In the genomic region with DNA sequence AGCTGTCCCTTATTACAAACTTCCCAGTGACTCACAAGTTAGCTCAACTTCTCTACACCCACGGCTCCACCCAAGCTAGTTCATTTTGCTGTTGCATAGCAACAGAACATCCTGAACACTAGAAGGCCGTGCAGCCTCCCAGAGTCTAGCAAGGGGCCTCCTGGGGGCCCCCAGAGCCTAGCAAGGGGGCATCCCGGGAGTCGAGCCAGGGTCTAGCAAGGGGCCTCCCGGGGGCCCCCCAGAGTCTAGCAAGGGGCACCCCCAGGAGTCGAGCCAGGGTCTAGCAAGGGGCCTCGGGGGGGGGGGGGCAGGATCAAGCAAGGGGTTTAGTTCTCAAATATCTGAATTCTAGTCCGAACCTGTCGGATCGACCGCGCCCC, we compare ENCODE assay signal across 8 mouse cellular contexts. TPM values are rescaled to one million over a fixed set of nuclear protein-coding genes. Genes with fewer than 3 reads are reported as not detected.
DNase-seq lines count a peak whose midpoint lies in the region; ATAC-seq and TF ChIP-seq lines count a peak whose summit lies in the region.

No protein-coding gene starts in this region.

- peak overlapping the region; percentile 89 for H3K9ac ChIP-seq in heart, embryonic 11.5 days (ENCODE audit: low read depth, low read length)
- peak overlapping the region; percentile 78 for H3K9ac ChIP-seq in kidney, postnatal 0 days (ENCODE audit: low read depth, low read length)
- peak overlapping the region; percentile 70 for H3K9ac ChIP-seq in liver, embryonic 15.5 days
- peak overlapping the region; percentile 85 for H3K9ac ChIP-seq in stomach, embryonic 16.5 days (ENCODE audit: low read length)

- TF ChIP-seq CTCF in embryonic fibroblast, embryonic 13.5 days (IDR thresholded peaks at IDR 0.05; ENCODE audit: borderline replicate concordance, insufficient read depth, low read length): no peak
- no peak for TF ChIP-seq CTCF in kidney, postnatal 0 days (IDR thresholded peaks at IDR 0.05; ENCODE audit: low read depth)

- ATAC-seq in heart, embryonic 11.5 days (replicated peaks; ENCODE audit: insufficient number of reproducible peaks, low FRiP score, low TSS enrichment): peak; percentile 84
- ATAC-seq in kidney, postnatal 0 days (replicated peaks; ENCODE audit: low FRiP score, low read depth): peak; percentile 41; the same call in 1 of the 2 replicates
- peak; percentile 42 for ATAC-seq in liver, embryonic 15.5 days (ENCODE audit: insufficient read depth)
- ATAC-seq in stomach, embryonic 16.5 days (ENCODE audit: insufficient read depth, low FRiP score): peak; percentile 83

- no peaks in the 10 kb centered on the region for H3K9me3 ChIP-seq in heart, embryonic 11.5 days (replicated peaks; ENCODE audit: control insufficient read depth, low read length)
- no peaks in the 10 kb centered on the region for H3K9me3 ChIP-seq in kidney, postnatal 0 days (replicated peaks; ENCODE audit: low read length)
- no peaks in the 10 kb centered on the region for H3K9me3 ChIP-seq in liver, embryonic 15.5 days (replicated peaks)
- no peaks in the 10 kb centered on the region for H3K9me3 ChIP-seq in stomach, embryonic 16.5 days (replicated peaks; ENCODE audit: control insufficient read depth, low read length)

- H3K4me1 ChIP-seq in embryonic fibroblast, embryonic 13.5 days (ENCODE audit: control insufficient read depth, insufficient read depth, low read length): peaks cover 7% of the 10 kb centered on the region
- peaks cover 6% of the 10 kb centered on the region for H3K4me1 ChIP-seq in heart, embryonic 11.5 days (ENCODE audit: control insufficient read depth, insufficient read depth, low read length)
- no peaks in the 10 kb centered on the region for H3K4me1 ChIP-seq in kidney, postnatal 0 days (replicated peaks; ENCODE audit: insufficient read depth, low read length)
- H3K4me1 ChIP-seq in liver, embryonic 15.5 days (replicated peaks): peaks cover 23% of the 10 kb centered on the region
- H3K4me1 ChIP-seq in stomach, embryonic 16.5 days (ENCODE audit: control insufficient read depth, insufficient read depth, low read length): peaks cover 13% of the 10 kb centered on the region

- H3K36me3 ChIP-seq in heart, embryonic 11.5 days (ENCODE audit: control insufficient read depth, insufficient read depth, low read length): peaks cover 15% of the 10 kb centered on the region
- peaks cover 23% of the 10 kb centered on the region for H3K36me3 ChIP-seq in kidney, postnatal 0 days (ENCODE audit: insufficient read depth, low read length)
- peaks cover 28% of the 10 kb centered on the region for H3K36me3 ChIP-seq in liver, embryonic 15.5 days (replicated peaks)
- peaks cover 18% of the 10 kb centered on the region for H3K36me3 ChIP-seq in stomach, embryonic 16.5 days (ENCODE audit: control insufficient read depth, insufficient read depth, low read length)

- H3K4me3 ChIP-seq in embryonic fibroblast, embryonic 13.5 days (ENCODE audit: insufficient read depth, low read length): peak overlapping the region; percentile 39
- H3K4me3 ChIP-seq in heart, embryonic 11.5 days (ENCODE audit: low read depth, low read length): peak overlapping the region; percentile 88
- peak overlapping the region; percentile 81 for H3K4me3 ChIP-seq in kidney, postnatal 0 days (replicated peaks; ENCODE audit: low read depth, low read length)
- peak overlapping the region; percentile 77 for H3K4me3 ChIP-seq in liver, embryonic 15.5 days (replicated peaks)
- peak overlapping the region; percentile 92 for H3K4me3 ChIP-seq in stomach, embryonic 16.5 days (replicated peaks; ENCODE audit: low read length)

- peak overlapping the region; percentile 80 for H3K4me2 ChIP-seq in heart, embryonic 11.5 days
- H3K4me2 ChIP-seq in kidney, postnatal 0 days (ENCODE audit: low read length): peak overlapping the region; percentile 83
- H3K4me2 ChIP-seq in liver, embryonic 15.5 days: peak overlapping the region; percentile 96
- H3K4me2 ChIP-seq in stomach, embryonic 16.5 days (ENCODE audit: low read depth, low read length): peak overlapping the region; percentile 77

- DNase-seq in CD4-positive helper T cell, adult 2 months (ENCODE audit: low read depth, low spot score): peak; percentile 89
- peak; percentile 74 for DNase-seq in adrenal gland, postnatal 14 days
- DNase-seq in kidney, postnatal 0 days (ENCODE audit: low spot score): peak; percentile 94
- peak; percentile 81 for DNase-seq in neural tube, embryonic 10.5 days (ENCODE audit: extremely low spot score, low spot score)

- under 1% methylated on average over 12 of the region's 12 CpGs for WGBS in heart, embryonic 11.5 days (ENCODE audit: insufficient replicate concordance)
- WGBS in kidney, postnatal 0 days: 0% methylated on average over 12 of the region's 12 CpGs
- under 1% methylated on average over 12 of the region's 12 CpGs for WGBS in liver, embryonic 15.5 days (ENCODE audit: insufficient replicate concordance)
- whole genome bisulfite sequencing in stomach, embryonic 16.5 days: under 1% methylated on average over 12 of the region's 12 CpGs

- peak overlapping the region; percentile 98 for H3K27ac ChIP-seq in embryonic fibroblast, embryonic 13.5 days (ENCODE audit: insufficient read depth, low read length)
- H3K27ac ChIP-seq in heart, embryonic 11.5 days (ENCODE audit: low read depth, low read length): peak overlapping the region; percentile 97
- H3K27ac ChIP-seq in kidney, postnatal 0 days: peak overlapping the region; percentile 96
- H3K27ac ChIP-seq in liver, embryonic 15.5 days (replicated peaks): peak overlapping the region; percentile 89
- peak overlapping the region; percentile 100 for H3K27ac ChIP-seq in stomach, embryonic 16.5 days (ENCODE audit: low read length)

- H3K27me3 ChIP-seq in heart, embryonic 11.5 days (ENCODE audit: control insufficient read depth, insufficient read depth, low read length): no peaks in the 10 kb centered on the region
- H3K27me3 ChIP-seq in kidney, postnatal 0 days (ENCODE audit: insufficient read depth, low read length): no peaks in the 10 kb centered on the region
- no peaks in the 10 kb centered on the region for H3K27me3 ChIP-seq in liver, embryonic 15.5 days
- H3K27me3 ChIP-seq in stomach, embryonic 16.5 days (ENCODE audit: control insufficient read depth, insufficient read depth, low read length): no peaks in the 10 kb centered on the region

- 0 out of 2 replicates have a peak, but pooled peaks have one; percentile 35 for TF ChIP-seq POLR2A in embryonic fibroblast, embryonic 13.5 days (IDR thresholded peaks at IDR 0.05; ENCODE audit: low read depth, low read length)

RNA-seq across cellular contexts. Expression of a gene that starts 0.8 kb away (rescaled TPM):
- 90.3 and 102 TPM in 2 replicates for total RNA-seq in adrenal gland, postnatal 14 days (2021)
- polyA plus RNA-seq in embryonic fibroblast, embryonic 13.5 days (2011; ENCODE audit: insufficient read length, low read depth, missing spikeins): 197 and 217 TPM in 2 replicates
- polyA plus RNA-seq in heart, embryonic 11.5 days (2014; fragmentation: Nextera tagmentation; extraction: Ambion mirVana): 258 and 274 TPM in 2 replicates
- polyA plus RNA-seq in kidney, postnatal 0 days (2015; fragmentation: Nextera tagmentation; extraction: Ambion mirVana): 224 and 225 TPM in 2 replicates
- polyA plus RNA-seq in liver, embryonic 15.5 days (2015; fragmentation: Nextera tagmentation; extraction: Ambion mirVana): 53.7 and 60.6 TPM in 2 replicates
- 290 and 293 TPM in 2 replicates for polyA plus RNA-seq in stomach, embryonic 16.5 days (2015; fragmentation: Nextera tagmentation; extraction: Ambion mirVana)

RNA-seq across cellular contexts. Expression of a gene that starts 38.8 kb away (rescaled TPM):
- 0.22 and 0.71 TPM in 2 replicates for total RNA-seq in adrenal gland, postnatal 14 days (2021)
- 0.23 and 0.52 TPM in 2 replicates for polyA plus RNA-seq in embryonic fibroblast, embryonic 13.5 days (2011; ENCODE audit: insufficient read length, low read depth, missing spikeins)
- polyA plus RNA-seq in heart, embryonic 11.5 days (2014; fragmentation: Nextera tagmentation; extraction: Ambion mirVana): 0.41 and 0.44 TPM in 2 replicates
- 0.34 and 0.43 TPM in 2 replicates for polyA plus RNA-seq in kidney, postnatal 0 days (2015; fragmentation: Nextera tagmentation; extraction: Ambion mirVana)
- polyA plus RNA-seq in liver, embryonic 15.5 days (2015; fragmentation: Nextera tagmentation; extraction: Ambion mirVana): 0.15 and 0.20 TPM in 2 replicates
- polyA plus RNA-seq in stomach, embryonic 16.5 days (2015; fragmentation: Nextera tagmentation; extraction: Ambion mirVana): 12.8 and 16.0 TPM in 2 replicates

Comparison
In these comparisons a context has a peak if more than half of its experiments do, and no peak if none do; other contexts are left out.
1. Peak in every context shown above with its lines: DNase-seq, ATAC-seq, H3K4me3 ChIP-seq and H3K27ac ChIP-seq.
2. H3K4me3 ChIP-seq: peak in every context shown above with its lines; median percentile 92 in stomach, embryonic 16.5 days; 88 in heart, embryonic 11.5 days; 81 in kidney, postnatal 0 days; 77 in liver, embryonic 15.5 days; 39 in embryonic fibroblast, embryonic 13.5 days.